Mouse (Mus musculus) myocyte (in vitro differentiated cells): ENCODE data around the gene Ppp3ca. TPM values are rescaled to one million over a fixed set of nuclear protein-coding genes. Genes with fewer than 3 reads are reported as not detected.
A peak's percentile ranks its signal among the peaks of the same experiment; 100 is the strongest.

ENCODE experiments used
- H3K27me3 ChIP-seq: one replicate; pipeline ENCODE4 v1.6.1; 2011; ENCODE audit not compliant: control insufficient read depth, insufficient read depth, insufficient read length
- H3K36me3 ChIP-seq: one replicate; pipeline ENCODE4 v1.6.1; 2011; ENCODE audit not compliant: control insufficient read depth, insufficient read depth
- H3K4me2 ChIP-seq: one replicate; pipeline ENCODE4 v1.6.1; 2011; ENCODE audit warnings: low read depth, control low read depth
- H3K4me3 ChIP-seq: one replicate; pipeline ENCODE4 v1.5.1; 2011; ENCODE audit warnings: mild to moderate bottlenecking, control low read depth, moderate library complexity
- H3K79me2 ChIP-seq: one replicate; pipeline ENCODE4 v1.6.1; 2011; ENCODE audit not compliant: control insufficient read depth, insufficient read depth
- H3ac ChIP-seq: one replicate; pipeline ENCODE4 v1.6.1; 2011; ENCODE audit not compliant: control insufficient read depth, insufficient read length
- CEBPB ChIP-seq: IDR thresholded peaks from 2 replicates; pipeline ENCODE4 v1.6.1; 2011; ENCODE audit warnings: mild to moderate bottlenecking, moderate library complexity; ENCODE audit not compliant: poor library complexity, insufficient read depth, severe bottlenecking
- E2F4 ChIP-seq: IDR thresholded peaks from one replicate; pipeline ENCODE4 v1.6.1; 2011; ENCODE audit warnings: mild to moderate bottlenecking, control low read depth, moderate library complexity; ENCODE audit not compliant: insufficient read depth
- MAX ChIP-seq: IDR thresholded peaks from one replicate; pipeline ENCODE4 v1.6.1; 2011; ENCODE audit warnings: low read depth, mild to moderate bottlenecking, control low read depth
- MYOD1 ChIP-seq, 3 experiments: IDR thresholded peaks; one replicate each; pipeline ENCODE4 v1.6.1; 2011; ENCODE audit warnings: control low read depth in 2 of 3, low read depth in 2 of 3, mild to moderate bottlenecking in 2 of 3, moderate library complexity in 1 of 3; ENCODE audit not compliant: insufficient read length in 2 of 3, control insufficient read depth in 1 of 3
- MYOG ChIP-seq, 3 experiments: IDR thresholded peaks; one replicate each; pipeline ENCODE4 v1.6.1; 2011; ENCODE audit warnings: control low read depth in 2 of 3, low read depth in 2 of 3, mild to moderate bottlenecking in 2 of 3; ENCODE audit not compliant: insufficient read length in 2 of 3, control insufficient read depth in 1 of 3, insufficient read depth in 1 of 3
- POLR2A ChIP-seq: IDR thresholded peaks from one replicate; pipeline ENCODE4 v1.6.1; 2011; ENCODE audit warnings: low read depth, mild to moderate bottlenecking, control low read depth, moderate library complexity; ENCODE audit not compliant: insufficient read length
- POLR2AphosphoS2 ChIP-seq: IDR thresholded peaks from one replicate; pipeline ENCODE4 v1.6.1; 2011; ENCODE audit warnings: low read depth, control low read depth; ENCODE audit not compliant: insufficient read length
- SRF ChIP-seq: IDR thresholded peaks from one replicate; pipeline ENCODE4 v1.6.1; 2011; ENCODE audit warnings: low read depth; ENCODE audit not compliant: control insufficient read depth, insufficient read length
- TCF12 ChIP-seq: IDR thresholded peaks from one replicate; pipeline ENCODE4 v1.6.1; 2011; ENCODE audit warnings: mild to moderate bottlenecking, control low read depth; ENCODE audit not compliant: poor library complexity, insufficient read depth, severe bottlenecking
- TCF3 ChIP-seq: IDR thresholded peaks from one replicate; pipeline ENCODE4 v1.6.1; 2011; ENCODE audit warnings: low read depth, control low read depth; ENCODE audit not compliant: insufficient read length
- USF1 ChIP-seq: IDR thresholded peaks from one replicate; pipeline ENCODE4 v1.6.1; 2011; ENCODE audit warnings: low read depth, mild to moderate bottlenecking, control low read depth, moderate library complexity
- polyA plus RNA-seq: library from polyadenylated mRNA; unstranded; fragments of >200 nt; fragmentation: generic; extraction: Trizol; gene quantifications from one replicate; pipeline ENCODE4 v1.2.1, GENCODE M21; 2012; ENCODE audit warnings: missing spikeins

Ppp3ca gene
- 34.0 TPM for polyA plus RNA-seq

- Histone ChIP-seq H3ac (peak within 1 kb of the TSS; percentile 84), H3K79me2 (peaks cover 36% of the 10 kb centered on the region), H3K4me2 (peak within 1 kb of the TSS; percentile 87), H3K4me3 (peak within 1 kb of the TSS; percentile 73), H3K27me3 (no peaks in the 10 kb centered on the region), H3K36me3 (no peaks in the 10 kb centered on the region)
- TF ChIP-seq USF1 (no peak), TCF3 (peak; percentile 35), MYOD1 (IDR thresholded peaks at IDR 0.05; ENCODE audit: control insufficient read depth in 1 of 3, insufficient read length in 2 of 3, low read depth in 2 of 3) (peak in 1 of 3 experiments; percentile 37), POLR2A (peak; percentile 85), MYOG (IDR thresholded peaks at IDR 0.05; ENCODE audit: control insufficient read depth in 1 of 3, insufficient read depth in 1 of 3, insufficient read length in 2 of 3, low read depth in 2 of 3) (peak in 1 of 3 experiments; percentile 1), CEBPB (no peak), TCF12 (no peak), E2F4 (no peak), POLR2AphosphoS2 (peak; percentile 78), MAX (no peak)
These were observed at the start of gene Ppp3ca for GRCm38 (mm10) chr3:136670110-136670359. TSS of gene Ppp3ca (plus strand) at chr3:136670124.

GRCm38 (mm10) chr3:136640544-136641230 is 29.2 kb upstream of the Ppp3ca start:
- H3K4me2 ChIP-seq: peak overlapping the region; percentile 39
- no peaks in the 10 kb centered on the region for H3K27me3 ChIP-seq
- no peaks in the 10 kb centered on the region for H3K36me3 ChIP-seq
- H3ac ChIP-seq: no peak overlapping the region
- TF ChIP-seq CEBPB (peak; percentile 65), MYOD1 (IDR thresholded peaks at IDR 0.05; ENCODE audit: control insufficient read depth in 1 of 3, insufficient read length in 2 of 3, low read depth in 2 of 3) (no peak)
- no peak overlapping the region for H3K4me3 ChIP-seq
- no peaks in the 10 kb centered on the region for H3K79me2 ChIP-seq

DNA sequence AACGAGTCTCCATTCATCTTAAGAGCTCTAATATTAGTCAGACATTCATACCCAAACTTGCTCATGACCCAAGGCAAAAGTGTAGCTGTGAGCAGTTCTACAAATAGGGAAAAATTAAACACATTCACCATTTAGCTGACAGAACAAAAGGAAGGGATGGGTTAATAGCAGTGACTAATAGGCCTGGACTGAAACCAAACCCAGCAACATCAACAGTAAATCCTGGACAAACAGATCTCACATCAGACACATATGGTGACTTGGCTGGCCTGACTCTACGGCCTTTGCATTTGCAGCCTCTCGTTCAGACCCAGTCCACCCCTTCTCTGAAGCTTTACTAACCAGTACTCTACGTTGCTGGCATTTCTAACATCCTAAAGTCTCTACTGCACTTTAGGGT is 19.0 kb upstream of the Ppp3ca start:
- Histone ChIP-seq H3K27me3 (no peaks in the 10 kb centered on the region), H3K36me3 (no peaks in the 10 kb centered on the region), H3K4me2 (peak overlapping the region; percentile 41), H3K4me3 (no peak overlapping the region), H3K79me2 (no peaks in the 10 kb centered on the region), H3ac (no peak overlapping the region)
- TF ChIP-seq MAX: no peak
- TF ChIP-seq SRF: no peak

DNA sequence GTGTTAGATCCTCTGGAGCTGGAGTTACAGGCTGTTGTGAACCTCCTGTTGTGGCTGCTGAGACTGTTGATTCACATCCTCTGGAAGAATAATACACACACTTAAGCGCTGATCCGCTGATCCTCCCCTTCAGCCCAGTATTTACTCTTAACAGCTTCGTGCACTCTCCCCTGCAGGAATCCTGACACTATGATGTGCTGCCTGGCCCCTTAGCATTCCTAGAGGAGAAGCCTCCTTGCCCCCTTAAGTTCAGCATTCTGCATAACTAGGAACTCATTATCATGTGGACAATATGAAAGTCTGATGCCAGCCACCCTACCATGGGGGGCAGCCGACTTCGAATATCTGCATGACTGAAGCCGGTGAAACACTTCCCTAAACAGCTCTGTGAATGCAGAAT is 18.4 kb upstream of the Ppp3ca start:
- H3ac ChIP-seq: no peak overlapping the region
- TF ChIP-seq SRF (no peak), POLR2AphosphoS2 (no peak), MYOG (IDR thresholded peaks at IDR 0.05; ENCODE audit: control insufficient read depth in 1 of 3, insufficient read depth in 1 of 3, insufficient read length in 2 of 3, low read depth in 2 of 3) (no peak), TCF3 (no peak), MAX (no peak), POLR2A (no peak), USF1 (no peak), TCF12 (no peak), CEBPB (no peak), E2F4 (no peak)
- H3K4me2 ChIP-seq: peak overlapping the region; percentile 41
- no peaks in the 10 kb centered on the region for H3K27me3 ChIP-seq
- H3K79me2 ChIP-seq: no peaks in the 10 kb centered on the region
- no peak overlapping the region for H3K4me3 ChIP-seq
- H3K36me3 ChIP-seq: no peaks in the 10 kb centered on the region

- H3K36me3 ChIP-seq: no peaks in the 10 kb centered on the region
- H3K79me2 ChIP-seq: no peaks in the 10 kb centered on the region
- H3K4me2 ChIP-seq: peak overlapping the region; percentile 63
- no peak overlapping the region for H3K4me3 ChIP-seq
- no peak overlapping the region for H3ac ChIP-seq
- peak; percentile 43 for TF ChIP-seq USF1
- TF ChIP-seq POLR2AphosphoS2: no peak
- H3K27me3 ChIP-seq: no peaks in the 10 kb centered on the region
These were observed 13.4 kb upstream of the Ppp3ca start for GRCm38 (mm10) chr3:136656460-136657035.

DNA sequence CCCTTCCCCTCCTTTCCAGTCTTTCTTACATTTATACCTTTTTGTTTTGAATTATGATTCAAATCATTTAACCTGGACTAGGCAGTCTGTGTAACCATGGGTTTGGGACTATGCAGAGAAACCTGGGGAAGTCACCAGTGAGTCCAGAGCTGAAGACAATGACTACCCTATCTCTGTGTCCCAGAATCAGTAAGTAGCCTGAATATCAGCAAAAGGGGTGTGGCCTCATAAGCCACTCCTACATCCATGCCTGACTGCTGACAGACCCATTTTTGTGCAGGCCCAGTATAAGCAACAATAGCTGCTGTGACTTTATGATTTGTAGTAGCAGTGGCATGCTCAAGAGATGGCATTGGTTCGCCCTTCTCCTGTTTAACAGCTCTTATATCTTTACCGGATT is 11.2 kb upstream of the Ppp3ca start:
- Histone ChIP-seq H3K36me3 (no peaks in the 10 kb centered on the region), H3ac (no peak overlapping the region), H3K4me2 (no peak overlapping the region), H3K4me3 (no peak overlapping the region), H3K27me3 (no peaks in the 10 kb centered on the region), H3K79me2 (no peaks in the 10 kb centered on the region)
- TF ChIP-seq E2F4 (no peak), MYOD1 (IDR thresholded peaks at IDR 0.05; ENCODE audit: control insufficient read depth in 1 of 3, insufficient read length in 2 of 3, low read depth in 2 of 3) (no peak), TCF3 (no peak), TCF12 (no peak), MYOG (IDR thresholded peaks at IDR 0.05; ENCODE audit: control insufficient read depth in 1 of 3, insufficient read depth in 1 of 3, insufficient read length in 2 of 3, low read depth in 2 of 3) (no peak), SRF (no peak)
